Mouse (Mus musculus) myocyte (in vitro differentiated cells): ENCODE measurements around the gene Kri1. TPM values are rescaled to one million over a fixed set of nuclear protein-coding genes. Genes with fewer than 3 reads are reported as not detected.

Experiments
- H3K27me3 ChIP-seq: one replicate; pipeline ENCODE4 v1.6.1; 2011; ENCODE audit not compliant: control insufficient read depth, insufficient read depth, insufficient read length
- H3K36me3 ChIP-seq: one replicate; pipeline ENCODE4 v1.6.1; 2011; ENCODE audit not compliant: control insufficient read depth, insufficient read depth
- H3K4me2 ChIP-seq: one replicate; pipeline ENCODE4 v1.6.1; 2011; ENCODE audit warnings: low read depth, control low read depth
- H3K4me3 ChIP-seq: one replicate; pipeline ENCODE4 v1.5.1; 2011; ENCODE audit warnings: mild to moderate bottlenecking, control low read depth, moderate library complexity
- H3K79me2 ChIP-seq: one replicate; pipeline ENCODE4 v1.6.1; 2011; ENCODE audit not compliant: control insufficient read depth, insufficient read depth
- H3ac ChIP-seq: one replicate; pipeline ENCODE4 v1.6.1; 2011; ENCODE audit not compliant: control insufficient read depth, insufficient read length
- CEBPB ChIP-seq: IDR thresholded peaks from 2 replicates; pipeline ENCODE4 v1.6.1; 2011; ENCODE audit warnings: mild to moderate bottlenecking, moderate library complexity; ENCODE audit not compliant: poor library complexity, insufficient read depth, severe bottlenecking
- E2F4 ChIP-seq: IDR thresholded peaks from one replicate; pipeline ENCODE4 v1.6.1; 2011; ENCODE audit warnings: mild to moderate bottlenecking, control low read depth, moderate library complexity; ENCODE audit not compliant: insufficient read depth
- MAX ChIP-seq: IDR thresholded peaks from one replicate; pipeline ENCODE4 v1.6.1; 2011; ENCODE audit warnings: low read depth, mild to moderate bottlenecking, control low read depth
- MYOD1 ChIP-seq, 3 experiments: IDR thresholded peaks; one replicate each; pipeline ENCODE4 v1.6.1; 2011; ENCODE audit warnings: control low read depth in 2 of 3, low read depth in 2 of 3, mild to moderate bottlenecking in 2 of 3, moderate library complexity in 1 of 3; ENCODE audit not compliant: insufficient read length in 2 of 3, control insufficient read depth in 1 of 3
- MYOG ChIP-seq, 3 experiments: IDR thresholded peaks; one replicate each; pipeline ENCODE4 v1.6.1; 2011; ENCODE audit warnings: control low read depth in 2 of 3, low read depth in 2 of 3, mild to moderate bottlenecking in 2 of 3; ENCODE audit not compliant: insufficient read length in 2 of 3, control insufficient read depth in 1 of 3, insufficient read depth in 1 of 3
- POLR2A ChIP-seq: IDR thresholded peaks from one replicate; pipeline ENCODE4 v1.6.1; 2011; ENCODE audit warnings: low read depth, mild to moderate bottlenecking, control low read depth, moderate library complexity; ENCODE audit not compliant: insufficient read length
- POLR2AphosphoS2 ChIP-seq: IDR thresholded peaks from one replicate; pipeline ENCODE4 v1.6.1; 2011; ENCODE audit warnings: low read depth, control low read depth; ENCODE audit not compliant: insufficient read length
- REST ChIP-seq: IDR thresholded peaks from one replicate; pipeline ENCODE4 v1.6.1; 2011; ENCODE audit warnings: mild to moderate bottlenecking, control low read depth, moderate library complexity; ENCODE audit not compliant: insufficient read depth, insufficient read length
- SRF ChIP-seq: IDR thresholded peaks from one replicate; pipeline ENCODE4 v1.6.1; 2011; ENCODE audit warnings: low read depth; ENCODE audit not compliant: control insufficient read depth, insufficient read length
- TCF12 ChIP-seq: IDR thresholded peaks from one replicate; pipeline ENCODE4 v1.6.1; 2011; ENCODE audit warnings: mild to moderate bottlenecking, control low read depth; ENCODE audit not compliant: poor library complexity, insufficient read depth, severe bottlenecking
- TCF3 ChIP-seq: IDR thresholded peaks from one replicate; pipeline ENCODE4 v1.6.1; 2011; ENCODE audit warnings: low read depth, control low read depth; ENCODE audit not compliant: insufficient read length
- USF1 ChIP-seq: IDR thresholded peaks from one replicate; pipeline ENCODE4 v1.6.1; 2011; ENCODE audit warnings: low read depth, mild to moderate bottlenecking, control low read depth, moderate library complexity
- polyA plus RNA-seq: library from polyadenylated mRNA; unstranded; fragments of >200 nt; fragmentation: generic; extraction: Trizol; gene quantifications from one replicate; pipeline ENCODE4 v1.2.1, GENCODE M21; 2012; ENCODE audit warnings: missing spikeins

The Kri1 gene
- polyA plus RNA-seq, 1 experiment, result 31.4 TPM

DNA sequence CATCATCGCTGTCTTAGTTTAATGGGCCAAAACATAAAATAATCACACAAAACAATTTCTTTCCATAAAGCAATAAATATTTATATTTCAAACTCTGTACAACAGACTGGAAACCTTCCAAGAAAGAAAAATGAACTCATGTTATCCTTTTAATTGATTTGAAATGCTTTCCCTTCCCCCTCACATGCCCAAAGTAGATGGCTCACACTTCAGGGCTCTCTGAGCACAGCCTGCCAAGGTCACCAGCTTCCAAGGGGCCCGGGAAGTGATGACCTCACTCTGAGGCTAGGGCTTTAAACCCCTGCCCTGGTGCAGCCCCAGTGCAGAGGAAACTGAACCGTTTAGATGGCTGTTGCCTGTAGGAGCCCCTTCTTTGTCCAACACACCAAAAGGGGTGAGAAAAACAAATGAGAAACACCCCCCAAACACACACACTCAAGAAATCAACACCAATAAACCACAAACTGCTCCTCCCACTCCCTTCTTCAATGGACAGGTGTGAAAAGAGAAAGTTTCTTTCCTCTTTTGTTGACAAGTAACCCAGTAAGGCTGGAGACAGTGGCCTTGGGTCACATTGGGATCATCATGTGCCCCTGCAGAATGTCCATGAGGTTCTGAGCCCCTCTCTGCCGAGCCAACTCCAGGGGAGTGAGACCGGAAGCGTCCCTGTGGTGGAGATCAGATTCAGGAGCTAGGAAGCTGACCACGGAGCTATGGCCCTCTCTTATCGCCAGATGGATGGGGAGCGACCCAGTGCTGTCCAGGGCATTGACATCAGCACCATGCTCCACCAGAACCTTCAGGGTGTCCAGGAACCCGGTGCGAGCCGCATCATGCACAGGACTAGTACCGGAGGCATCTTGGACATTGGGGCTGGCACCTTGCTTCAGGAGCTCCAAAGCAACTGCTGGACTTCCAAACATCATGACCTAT lies 901 bp upstream of the Kri1 start:
- Histone ChIP-seq H3K36me3 (peaks cover 11% of the 10 kb centered on the region), H3K4me3 (peak overlapping the region; percentile 91), H3ac (no peak overlapping the region), H3K79me2 (peaks cover 40% of the 10 kb centered on the region), H3K27me3 (no peaks in the 10 kb centered on the region), H3K4me2 (peak overlapping the region; percentile 95)
- TF ChIP-seq MYOD1 (IDR thresholded peaks at IDR 0.05; ENCODE audit: control insufficient read depth in 1 of 3, insufficient read length in 2 of 3, low read depth in 2 of 3), result peak in 1 of 3 experiments; percentile 15
- TF ChIP-seq TCF12, result no peak

DNA sequence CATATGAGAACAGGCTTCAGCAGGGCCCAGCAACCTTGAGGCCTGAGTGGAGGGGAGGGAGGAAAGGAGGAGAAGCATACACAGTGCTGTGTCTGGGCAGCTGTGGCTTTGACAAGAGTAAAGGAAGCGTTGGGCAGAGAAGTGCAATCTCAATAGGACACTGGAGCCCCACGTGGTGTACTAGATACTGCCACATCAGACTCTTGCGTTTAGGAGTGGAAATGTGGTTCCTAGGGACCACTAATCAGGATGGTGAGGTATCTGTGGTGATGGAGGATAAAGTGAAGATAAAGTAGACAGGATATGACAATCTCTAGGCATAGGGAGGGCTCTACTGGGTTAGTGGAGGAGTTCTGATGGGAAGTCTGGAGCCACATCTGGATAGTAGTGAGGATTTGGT lies 1.0 kb downstream of the Kri1 start:
- Histone ChIP-seq H3K4me3 (peak overlapping the region; percentile 91), H3K27me3 (no peaks in the 10 kb centered on the region), H3K79me2 (peaks cover 40% of the 10 kb centered on the region), H3K36me3 (peaks cover 11% of the 10 kb centered on the region), H3K4me2 (peak overlapping the region; percentile 86), H3ac (no peak overlapping the region)
- TF ChIP-seq CEBPB (no peak), E2F4 (no peak), TCF3 (no peak), SRF (no peak), REST (no peak), USF1 (no peak)

DNA sequence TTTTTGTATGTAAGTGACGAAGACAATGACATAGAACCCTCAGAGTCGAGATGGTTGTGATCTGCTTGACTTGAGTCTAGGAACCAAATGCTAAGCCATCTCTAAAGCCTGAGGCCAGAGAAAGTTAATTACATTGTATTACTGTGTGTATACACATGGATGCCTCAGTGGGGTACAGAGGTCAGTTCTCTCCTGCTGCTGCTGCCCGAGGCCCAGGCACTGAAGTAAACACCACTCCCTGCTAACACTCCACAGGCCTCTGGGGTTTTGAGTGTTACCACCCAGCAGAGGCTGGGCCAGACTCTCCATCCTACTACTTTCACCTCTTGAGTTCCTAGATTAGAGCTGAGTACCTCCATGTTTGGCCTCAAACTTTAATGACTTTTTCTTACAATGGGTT lies 3.8 kb downstream of the Kri1 start:
- H3K4me3 ChIP-seq, result no peak overlapping the region
- no peak overlapping the region for H3K4me2 ChIP-seq
- H3K36me3 ChIP-seq, result peaks cover 24% of the 10 kb centered on the region
- no peaks in the 10 kb centered on the region for H3K27me3 ChIP-seq
- H3K79me2 ChIP-seq, result peaks cover 23% of the 10 kb centered on the region
- TF ChIP-seq TCF3, result no peak
- no peak for TF ChIP-seq MYOD1 (IDR thresholded peaks at IDR 0.05; ENCODE audit: control insufficient read depth in 1 of 3, insufficient read length in 2 of 3, low read depth in 2 of 3)
- no peak for TF ChIP-seq POLR2AphosphoS2
- no peak for TF ChIP-seq TCF12
- no peak for TF ChIP-seq REST
- no peak for TF ChIP-seq MYOG (IDR thresholded peaks at IDR 0.05; ENCODE audit: control insufficient read depth in 1 of 3, insufficient read depth in 1 of 3, insufficient read length in 2 of 3, low read depth in 2 of 3)
- TF ChIP-seq POLR2A, result no peak
- TF ChIP-seq E2F4, result no peak
- no peak for TF ChIP-seq CEBPB
- no peak for TF ChIP-seq SRF
- no peak overlapping the region for H3ac ChIP-seq

DNA sequence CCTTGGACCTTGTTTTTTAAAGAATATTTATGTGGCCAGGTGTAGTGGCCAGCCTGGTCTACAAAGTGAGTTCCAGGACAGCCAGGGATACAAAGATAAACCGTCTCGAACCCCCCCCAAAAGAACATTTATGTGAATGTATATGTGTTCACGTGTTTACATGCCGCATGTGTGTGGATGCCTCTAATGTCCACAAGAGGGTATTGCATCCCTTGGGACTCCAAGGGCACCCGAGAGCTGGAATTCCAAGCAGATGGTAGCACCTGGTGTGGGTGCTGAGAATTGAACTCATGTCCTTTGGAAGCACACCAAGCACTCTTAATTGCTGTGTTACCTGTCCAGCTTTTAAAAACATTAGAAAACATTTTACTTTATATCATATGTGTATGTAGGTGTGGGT lies 4.2 kb downstream of the Kri1 start:
- TF ChIP-seq MYOD1 (IDR thresholded peaks at IDR 0.05; ENCODE audit: control insufficient read depth in 1 of 3, insufficient read length in 2 of 3, low read depth in 2 of 3), result no peak
- TF ChIP-seq TCF12, result no peak
- no peak for TF ChIP-seq CEBPB
- TF ChIP-seq E2F4, result no peak
- no peak for TF ChIP-seq SRF
- TF ChIP-seq POLR2AphosphoS2, result no peak
- no peak for TF ChIP-seq REST
- no peak for TF ChIP-seq MYOG (IDR thresholded peaks at IDR 0.05; ENCODE audit: control insufficient read depth in 1 of 3, insufficient read depth in 1 of 3, insufficient read length in 2 of 3, low read depth in 2 of 3)
- no peak for TF ChIP-seq MAX
- TF ChIP-seq USF1, result no peak
- TF ChIP-seq TCF3, result no peak
- TF ChIP-seq POLR2A, result no peak
- no peak overlapping the region for H3K4me2 ChIP-seq
- no peak overlapping the region for H3ac ChIP-seq

DNA sequence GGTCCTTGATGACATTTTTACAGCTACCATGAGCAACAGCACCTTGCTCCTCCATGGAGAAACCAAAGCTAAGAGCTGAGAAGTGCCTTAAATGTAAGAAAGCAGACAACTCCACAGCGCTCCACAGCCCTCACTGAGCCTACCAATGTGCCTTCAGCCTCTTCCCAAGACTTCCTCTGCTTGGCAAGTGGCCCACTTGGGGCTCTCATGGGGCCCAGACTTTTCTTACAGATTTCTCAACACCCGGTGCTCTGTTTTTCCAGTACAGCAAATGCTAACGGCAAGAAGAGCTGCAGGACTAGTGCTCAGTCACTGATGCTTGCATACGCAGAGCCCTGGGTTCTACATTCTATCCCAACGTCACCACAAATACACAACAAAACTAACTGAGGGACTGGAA lies 10.0 kb downstream of the Kri1 start:
- Histone ChIP-seq H3K79me2 (no peaks in the 10 kb centered on the region), H3K36me3 (peaks cover 36% of the 10 kb centered on the region), H3K27me3 (no peaks in the 10 kb centered on the region), H3K4me2 (no peak overlapping the region), H3ac (no peak overlapping the region), H3K4me3 (no peak overlapping the region)
- TF ChIP-seq POLR2AphosphoS2 (no peak), CEBPB (no peak), MAX (no peak), TCF12 (no peak), MYOD1 (IDR thresholded peaks at IDR 0.05; ENCODE audit: control insufficient read depth in 1 of 3, insufficient read length in 2 of 3, low read depth in 2 of 3) (no peak), TCF3 (no peak), POLR2A (no peak)

More for the DNA sequence above, 4.2 kb downstream of the Kri1 start:
- no peak overlapping the region for H3K4me3 ChIP-seq
- H3K27me3 ChIP-seq, result no peaks in the 10 kb centered on the region
- peaks cover 19% of the 10 kb centered on the region for H3K79me2 ChIP-seq
- H3K36me3 ChIP-seq, result peaks cover 24% of the 10 kb centered on the region
